ENCODE assay signal across 8 mouse cellular contexts in genomic region chr3:96684822-96685156, GRCm38 (mm10). TPM values are rescaled to one million over a fixed set of nuclear protein-coding genes. Genes with fewer than 3 reads are reported as not detected.
DNase-seq lines count a peak whose midpoint lies in the region; ATAC-seq lines count a peak whose summit lies in the region.

No protein-coding gene starts in this region.

- peak overlapping the region; percentile 27 for H3K4me3 ChIP-seq in kidney, embryonic 14.5 days (ENCODE audit: low read length)
- H3K4me3 ChIP-seq in embryonic facial prominence, embryonic 14.5 days (ENCODE audit: low read depth, low read length) = peak overlapping the region; percentile 30
- H3K4me3 ChIP-seq in hindbrain, embryonic 15.5 days = peak overlapping the region; percentile 5
- H3K4me3 ChIP-seq in midbrain, embryonic 16.5 days (ENCODE audit: low read depth, low read length) = peak overlapping the region; percentile 23; the same call in 1 of the 2 replicates

- H3K9ac ChIP-seq in kidney, embryonic 14.5 days (ENCODE audit: low read depth, low read length) = peak overlapping the region; percentile 42
- peak overlapping the region; percentile 54 for H3K9ac ChIP-seq in embryonic facial prominence, embryonic 14.5 days (ENCODE audit: low read depth, low read length)
- H3K9ac ChIP-seq in hindbrain, embryonic 15.5 days = no peak overlapping the region
- H3K9ac ChIP-seq in midbrain, embryonic 16.5 days (ENCODE audit: low read depth, low read length) = no peak overlapping the region

- no peaks in the 10 kb centered on the region for H3K36me3 ChIP-seq in kidney, embryonic 14.5 days (ENCODE audit: control insufficient read depth, insufficient read depth, low read length)
- H3K36me3 ChIP-seq in embryonic facial prominence, embryonic 14.5 days (ENCODE audit: control insufficient read depth, insufficient read depth, low read length) = no peaks in the 10 kb centered on the region
- H3K36me3 ChIP-seq in hindbrain, embryonic 15.5 days = no peaks in the 10 kb centered on the region
- H3K36me3 ChIP-seq in midbrain, embryonic 16.5 days (ENCODE audit: control insufficient read depth, insufficient read depth, low read length) = no peaks in the 10 kb centered on the region

- H3K4me1 ChIP-seq in kidney, embryonic 14.5 days (ENCODE audit: control insufficient read depth, insufficient read depth, low read length) = peaks cover 5% of the 10 kb centered on the region; the same call in 1 of the 2 replicates
- H3K4me1 ChIP-seq in embryonic facial prominence, embryonic 14.5 days (ENCODE audit: control insufficient read depth, insufficient read depth, low read length) = no peaks in the 10 kb centered on the region
- H3K4me1 ChIP-seq in hindbrain, embryonic 15.5 days (replicated peaks) = peaks cover 8% of the 10 kb centered on the region
- 0 out of 2 replicates have a peak, but pooled peaks cover 4% of the 10 kb centered on the region for H3K4me1 ChIP-seq in midbrain, embryonic 16.5 days (ENCODE audit: control insufficient read depth, insufficient read depth, low read length)

- ATAC-seq in kidney, embryonic 14.5 days (ENCODE audit: low FRiP score, low TSS enrichment) = no peak
- no peak for ATAC-seq in embryonic facial prominence, embryonic 14.5 days (ENCODE audit: low read depth)
- no peak for ATAC-seq in hindbrain, embryonic 15.5 days (ENCODE audit: low FRiP score, low read depth)
- ATAC-seq in midbrain, embryonic 16.5 days = no peak

- no peaks in the 10 kb centered on the region for H3K9me3 ChIP-seq in kidney, embryonic 14.5 days (ENCODE audit: control insufficient read depth, low read length)
- H3K9me3 ChIP-seq in embryonic facial prominence, embryonic 14.5 days (ENCODE audit: control insufficient read depth, low read length) = no peaks in the 10 kb centered on the region
- no peaks in the 10 kb centered on the region for H3K9me3 ChIP-seq in hindbrain, embryonic 15.5 days
- H3K9me3 ChIP-seq in midbrain, embryonic 16.5 days (replicated peaks; ENCODE audit: control insufficient read depth, low read length, poor library complexity, severe bottlenecking) = no peaks in the 10 kb centered on the region

- no peak for DNase-seq in kidney, postnatal 25 days
- no peak for DNase-seq in embryonic facial prominence, embryonic 14.5 days (ENCODE audit: low spot score)
- no peak for DNase-seq in thymus, postnatal 4 days
- no peak for DNase-seq in frontal cortex, adult 2 months (ENCODE audit: extremely low spot score in 1 of 2, low spot score in 1 of 2)
- no peak for DNase-seq in lung, postnatal 25 days (ENCODE audit: low spot score)

- peak overlapping the region; percentile 44 for H3K4me2 ChIP-seq in kidney, embryonic 14.5 days (replicated peaks; ENCODE audit: low read depth, low read length)
- peak overlapping the region; percentile 54 for H3K4me2 ChIP-seq in embryonic facial prominence, embryonic 14.5 days (ENCODE audit: low read depth, low read length)
- peak overlapping the region; percentile 50 for H3K4me2 ChIP-seq in hindbrain, embryonic 15.5 days
- peak overlapping the region; percentile 47 for H3K4me2 ChIP-seq in midbrain, embryonic 16.5 days (ENCODE audit: low read length)

- 29% methylated on average over 28 of the region's 28 CpGs for WGBS in kidney, embryonic 14.5 days
- WGBS in embryonic facial prominence, embryonic 14.5 days = 31% methylated on average over 28 of the region's 28 CpGs
- 42% methylated on average over 28 of the region's 28 CpGs for WGBS in hindbrain, embryonic 15.5 days
- WGBS in midbrain, embryonic 16.5 days = 43% methylated on average over 28 of the region's 28 CpGs

- no peak overlapping the region for H3K27ac ChIP-seq in kidney, embryonic 14.5 days (ENCODE audit: low read depth, low read length)
- H3K27ac ChIP-seq in embryonic facial prominence, embryonic 14.5 days (replicated peaks; ENCODE audit: low read depth, low read length) = no peak overlapping the region
- H3K27ac ChIP-seq in hindbrain, embryonic 15.5 days (replicated peaks) = no peak overlapping the region
- no peak overlapping the region for H3K27ac ChIP-seq in midbrain, embryonic 16.5 days (ENCODE audit: low read length)

- H3K27me3 ChIP-seq in kidney, embryonic 14.5 days (ENCODE audit: control insufficient read depth, insufficient read depth, low read length) = peaks cover 6% of the 10 kb centered on the region
- H3K27me3 ChIP-seq in embryonic facial prominence, embryonic 14.5 days (replicated peaks; ENCODE audit: control insufficient read depth, insufficient read depth, low read length) = no peaks in the 10 kb centered on the region; the same call in 1 of the 2 replicates
- peaks cover 4% of the 10 kb centered on the region; the same call in 1 of the 2 replicates for H3K27me3 ChIP-seq in hindbrain, embryonic 15.5 days
- no peaks in the 10 kb centered on the region for H3K27me3 ChIP-seq in midbrain, embryonic 16.5 days (ENCODE audit: control insufficient read depth, insufficient read depth, low read depth, low read length)

RNA-seq across cellular contexts. Expression of gene Pias3, which starts 11.4 kb away (rescaled TPM):
- 36.5 and 55.7 TPM in 2 replicates for polyA plus RNA-seq in kidney, embryonic 14.5 days (2014; fragmentation: Nextera tagmentation; extraction: Ambion mirVana)
- polyA plus RNA-seq in embryonic facial prominence, embryonic 14.5 days (2014; fragmentation: Nextera tagmentation; extraction: Ambion mirVana) = 45.1 and 48.9 TPM in 2 replicates
- polyA plus RNA-seq in hindbrain, embryonic 15.5 days (2015; fragmentation: Nextera tagmentation; extraction: Ambion mirVana) = 38.3 and 42.6 TPM in 2 replicates
- 38.7 and 41.6 TPM in 2 replicates for polyA plus RNA-seq in midbrain, embryonic 16.5 days (2015; fragmentation: Nextera tagmentation; extraction: Ambion mirVana)
- polyA plus RNA-seq in frontal cortex, adult 2 months (2012; rRNA removed) = 25.2 and 25.8 TPM in 2 replicates

RNA-seq across cellular contexts. Expression of gene Ankrd35, which starts 14.9 kb away (rescaled TPM):
- 0.33 and 0.37 TPM in 2 replicates for polyA plus RNA-seq in kidney, embryonic 14.5 days (2014; fragmentation: Nextera tagmentation; extraction: Ambion mirVana)
- polyA plus RNA-seq in embryonic facial prominence, embryonic 14.5 days (2014; fragmentation: Nextera tagmentation; extraction: Ambion mirVana) = 2.9 and 3.6 TPM in 2 replicates
- 2.2 and 2.7 TPM in 2 replicates for polyA plus RNA-seq in hindbrain, embryonic 15.5 days (2015; fragmentation: Nextera tagmentation; extraction: Ambion mirVana)
- 2.9 and 3.2 TPM in 2 replicates for polyA plus RNA-seq in midbrain, embryonic 16.5 days (2015; fragmentation: Nextera tagmentation; extraction: Ambion mirVana)
- polyA plus RNA-seq in frontal cortex, adult 2 months (2012; rRNA removed) = 5.9 and 9.8 TPM in 2 replicates

RNA-seq across cellular contexts. Expression of gene Nudt17, which starts 23.6 kb away (rescaled TPM):
- polyA plus RNA-seq in kidney, embryonic 14.5 days (2014; fragmentation: Nextera tagmentation; extraction: Ambion mirVana) = 10.4 and 10.8 TPM in 2 replicates
- 9.5 and 11.8 TPM in 2 replicates for polyA plus RNA-seq in embryonic facial prominence, embryonic 14.5 days (2014; fragmentation: Nextera tagmentation; extraction: Ambion mirVana)
- 19.0 and 19.4 TPM in 2 replicates for polyA plus RNA-seq in hindbrain, embryonic 15.5 days (2015; fragmentation: Nextera tagmentation; extraction: Ambion mirVana)
- polyA plus RNA-seq in midbrain, embryonic 16.5 days (2015; fragmentation: Nextera tagmentation; extraction: Ambion mirVana) = 16.0 and 17.2 TPM in 2 replicates
- polyA plus RNA-seq in frontal cortex, adult 2 months (2012; rRNA removed) = 10.2 and 10.5 TPM in 2 replicates

RNA-seq across cellular contexts. Expression of gene Itga10, which starts 39.4 kb away (rescaled TPM):
- 0.73 and 1.1 TPM in 2 replicates for polyA plus RNA-seq in kidney, embryonic 14.5 days (2014; fragmentation: Nextera tagmentation; extraction: Ambion mirVana)
- polyA plus RNA-seq in embryonic facial prominence, embryonic 14.5 days (2014; fragmentation: Nextera tagmentation; extraction: Ambion mirVana) = 6.4 and 8.1 TPM in 2 replicates
- polyA plus RNA-seq in hindbrain, embryonic 15.5 days (2015; fragmentation: Nextera tagmentation; extraction: Ambion mirVana) = 1.1 and 1.4 TPM in 2 replicates
- polyA plus RNA-seq in midbrain, embryonic 16.5 days (2015; fragmentation: Nextera tagmentation; extraction: Ambion mirVana) = 1.1 and 1.2 TPM in 2 replicates
- 2.9 and 3.2 TPM in 2 replicates for polyA plus RNA-seq in frontal cortex, adult 2 months (2012; rRNA removed)

RNA-seq across cellular contexts. Expression of gene Polr3c, which starts 42.6 kb away (rescaled TPM):
- polyA plus RNA-seq in kidney, embryonic 14.5 days (2014; fragmentation: Nextera tagmentation; extraction: Ambion mirVana) = 30.3 and 38.5 TPM in 2 replicates
- 21.0 and 25.0 TPM in 2 replicates for polyA plus RNA-seq in embryonic facial prominence, embryonic 14.5 days (2014; fragmentation: Nextera tagmentation; extraction: Ambion mirVana)
- polyA plus RNA-seq in hindbrain, embryonic 15.5 days (2015; fragmentation: Nextera tagmentation; extraction: Ambion mirVana) = 29.7 and 31.1 TPM in 2 replicates
- 33.3 and 34.0 TPM in 2 replicates for polyA plus RNA-seq in midbrain, embryonic 16.5 days (2015; fragmentation: Nextera tagmentation; extraction: Ambion mirVana)
- polyA plus RNA-seq in frontal cortex, adult 2 months (2012; rRNA removed) = 34.2 and 34.4 TPM in 2 replicates

Comparison
In these comparisons a context has a peak if more than half of its experiments do, and no peak if none do; other contexts are left out.
1. H3K9ac ChIP-seq: peak in kidney, embryonic 14.5 days (single experiment) and embryonic facial prominence, embryonic 14.5 days (single experiment); none in hindbrain, embryonic 15.5 days (single experiment) and midbrain, embryonic 16.5 days (single experiment).
2. Peak in every context shown above with its lines, with median percentiles within 50 percentile points of each other: H3K4me2 ChIP-seq and H3K4me3 ChIP-seq.